Mouse (Mus musculus) gastrocnemius, postnatal 36 days (tissue): ENCODE measurements around the gene Prss33. TPM values are rescaled to one million over a fixed set of nuclear protein-coding genes. Genes with fewer than 3 reads are reported as not detected.

Experiments
- DNase-seq, 2 experiments: peaks; one replicate each; pipeline ENCODE4 v3.0.0; 2022
- intact Hi-C: fragments of 180-260 bp; cut with DNase I; formaldehyde crosslinking; loops from one replicate; pipeline ENCODE4 v1.15.1; 2025
- total RNA-seq, 2 experiments: library from RNA; stranded (reverse); gene quantifications; 2 replicates each; pipeline ENCODE4 v1.2.3; 2021

The Prss33 gene
- total RNA-seq, 2 experiments from 2014 or later: not detected

DNA sequence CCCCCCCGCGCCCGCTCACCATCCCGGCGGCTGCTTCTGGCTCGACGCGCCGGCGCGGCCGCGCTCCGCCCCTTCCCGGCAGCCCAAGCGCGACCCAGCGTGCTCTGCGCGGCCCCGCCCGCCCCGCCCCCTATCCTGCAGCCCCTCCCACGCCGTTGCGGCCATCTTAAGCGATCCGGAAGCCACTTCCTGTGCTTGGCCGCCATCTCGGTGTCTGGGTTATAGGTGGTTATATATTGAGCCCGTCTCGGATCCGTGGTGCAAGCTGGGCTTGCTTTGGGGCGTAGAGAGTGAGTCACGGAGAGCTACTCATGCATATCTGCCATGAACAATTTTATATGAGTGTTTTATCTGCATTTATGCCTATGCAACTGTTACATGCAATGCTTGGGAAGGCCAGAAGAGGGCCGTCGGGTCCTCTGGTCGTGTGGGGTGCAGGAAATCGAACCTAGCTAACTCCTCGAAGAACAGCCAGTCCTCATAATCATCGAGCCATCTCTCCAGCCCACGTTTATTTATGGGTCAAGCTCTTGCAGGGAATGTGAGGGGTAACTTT, 6.7 kb downstream of the Prss33 start, which contains the start of gene Elob:
TSS of gene Elob (minus strand) at position 73 of the 556 bp plus-strand sequence.
- intact Hi-C loops: no loop called here
- peak; percentile 76 to 78 for DNase-seq

- intact Hi-C loops: no loop called here
- DNase-seq: peak in 1 of 2 experiments; percentile 65
Measured at GRCm38 (mm10) chr17:23828271-23829001, 7.4 kb downstream of the Prss33 start.

DNA sequence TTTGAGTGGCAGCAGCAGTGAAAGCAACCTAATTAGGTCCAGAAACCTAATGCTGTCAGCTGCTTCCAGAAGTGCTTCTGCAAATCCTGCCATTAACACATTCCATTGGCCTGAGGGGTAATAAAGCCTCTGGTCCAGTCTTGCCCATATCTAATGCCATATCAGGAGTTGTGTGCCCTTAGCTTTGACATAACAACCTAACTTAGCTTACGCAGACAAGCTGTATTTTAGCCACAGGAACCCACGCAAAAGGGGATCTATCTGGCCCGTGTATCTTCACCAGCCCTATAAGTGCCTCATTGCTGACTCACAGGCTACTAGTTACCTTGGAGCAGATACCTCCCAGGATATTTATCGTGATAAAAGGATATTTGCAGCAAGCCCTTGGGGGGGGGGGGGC, 10.3 kb downstream of the Prss33 start:
- no peak for DNase-seq
- intact Hi-C loops: no loop called here

- intact Hi-C loops: loop anchor here (2.0 kb wide), 1 partner anchor 19 kb away; no protein-coding TSS in a partner anchor
- no peak for DNase-seq
Measured at GRCm38 (mm10) chr17:23823614-23824013, 12.2 kb downstream of the Prss33 start.

DNA sequence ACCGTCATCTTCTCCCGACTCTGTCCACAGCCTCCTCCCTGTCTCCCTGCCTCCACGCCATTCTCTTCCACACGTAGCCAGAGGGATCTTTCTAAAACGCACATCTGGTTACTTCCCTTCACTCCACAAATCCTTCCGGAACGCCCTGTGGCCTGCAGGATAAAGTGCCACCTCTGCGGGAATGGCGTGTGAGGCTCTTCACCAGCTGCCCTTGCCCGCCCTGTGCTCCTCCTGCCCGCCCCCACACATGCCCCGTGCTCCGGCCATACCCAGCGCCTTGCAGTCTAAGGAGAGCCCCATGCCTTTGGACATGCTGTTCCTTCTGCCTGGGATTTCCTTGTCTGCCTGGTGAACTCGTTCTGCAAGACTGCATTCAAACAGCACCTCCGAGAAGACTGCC, 12.8 kb downstream of the Prss33 start:
- intact Hi-C loops: loop anchor here (2.0 kb wide), 1 partner anchor 18 kb away; no protein-coding TSS in a partner anchor
- no peak for DNase-seq

- intact Hi-C loops: loop anchor here (2.0 kb wide), 1 partner anchor 17 kb away; no protein-coding TSS in a partner anchor
- no peak for DNase-seq
Measured at GRCm38 (mm10) chr17:23822094-23822493, 13.8 kb downstream of the Prss33 start.

GRCm38 (mm10) chr17:23820731-23821130, 15.1 kb downstream of the Prss33 start:
- intact Hi-C loops: no loop called here

GRCm38 (mm10) chr17:23819235-23819634, 16.6 kb downstream of the Prss33 start:
- intact Hi-C loops: no loop called here
- no peak for DNase-seq

More at GRCm38 (mm10) chr17:23820731-23821130, 15.1 kb downstream of the Prss33 start:
- no peak for DNase-seq

DNA sequence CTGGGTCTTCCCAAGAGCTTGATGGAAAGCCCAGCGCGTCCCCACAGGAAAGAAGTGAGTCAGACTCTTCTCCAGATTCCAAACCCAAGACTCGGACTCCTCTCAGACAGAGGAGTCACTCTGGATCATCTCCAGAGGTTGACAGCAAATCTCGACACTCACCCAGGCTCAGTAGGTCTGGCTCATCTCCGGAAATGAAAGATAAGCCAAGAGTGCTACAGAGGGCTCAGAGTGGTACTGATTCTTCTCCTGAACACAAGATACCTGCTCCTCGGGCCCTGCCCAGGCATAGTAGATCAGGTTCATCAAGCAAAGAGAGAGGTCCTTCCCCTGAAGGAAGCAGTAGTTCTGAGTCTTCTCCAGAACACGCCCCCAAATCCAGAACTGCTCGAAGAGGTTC, 17.3 kb downstream of the Prss33 start:
- intact Hi-C loops: no loop called here
- DNase-seq: no peak

- intact Hi-C loops: no loop called here
- no peak for DNase-seq
Measured at GRCm38 (mm10) chr17:23815641-23816040, 20.2 kb downstream of the Prss33 start.

GRCm38 (mm10) chr17:23807918-23808317, 27.9 kb downstream of the Prss33 start:
- DNase-seq: no peak
- intact Hi-C loops: no loop called here

GRCm38 (mm10) chr17:23806867-23807266, 29.0 kb downstream of the Prss33 start:
- intact Hi-C loops: no loop called here
- DNase-seq: no peak

DNA sequence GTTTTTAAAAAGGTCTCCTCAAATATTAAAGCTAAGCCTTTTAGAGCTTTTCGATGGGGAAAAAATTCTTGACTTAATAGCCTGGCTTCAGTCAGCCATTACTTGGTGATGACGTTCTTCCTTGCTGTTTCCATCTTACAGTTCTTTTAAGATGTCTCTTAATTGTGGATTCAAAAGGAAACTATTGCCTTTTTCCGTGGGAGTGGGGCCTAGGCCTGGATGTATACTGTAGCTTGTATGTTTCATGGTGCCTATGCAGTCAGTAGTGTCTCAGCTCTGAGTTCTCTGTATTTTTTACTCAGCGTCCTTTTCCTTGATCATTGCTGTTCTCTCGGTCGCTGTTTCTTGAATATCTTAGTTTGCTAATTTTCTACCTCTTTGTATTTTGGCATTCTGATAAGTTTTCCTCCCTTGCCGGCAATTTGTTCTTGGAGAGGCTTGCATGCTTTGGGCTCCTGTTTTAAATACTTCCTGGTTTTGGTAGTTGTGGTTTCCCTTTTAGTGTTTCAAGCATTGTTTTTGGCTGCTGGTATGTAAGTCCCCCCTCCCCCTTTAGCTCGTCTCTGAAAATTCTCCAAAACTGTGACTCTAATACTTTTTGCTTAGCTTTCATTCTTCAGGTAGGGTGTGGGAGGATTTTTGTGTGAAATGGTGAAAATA, 31.3 kb downstream of the Prss33 start:
- intact Hi-C loops: loop anchor here (2.0 kb wide), 1 partner anchor 18 kb away; no protein-coding TSS in a partner anchor
- DNase-seq: no peak

GRCm38 (mm10) chr17:23803366-23804041, 32.4 kb downstream of the Prss33 start:
- intact Hi-C loops: loop anchor here (2.0 kb wide), 1 partner anchor 19 kb away; no protein-coding TSS in a partner anchor
- peak; percentile 59 to 67 for DNase-seq

- intact Hi-C loops: no loop called here
- peak; percentile 93 to 95 for DNase-seq
Measured at GRCm38 (mm10) chr17:23802746-23803365, 33.0 kb downstream of the Prss33 start.

- intact Hi-C loops: no loop called here
- DNase-seq: no peak
Measured at GRCm38 (mm10) chr17:23801627-23802026, 34.2 kb downstream of the Prss33 start.

DNA sequence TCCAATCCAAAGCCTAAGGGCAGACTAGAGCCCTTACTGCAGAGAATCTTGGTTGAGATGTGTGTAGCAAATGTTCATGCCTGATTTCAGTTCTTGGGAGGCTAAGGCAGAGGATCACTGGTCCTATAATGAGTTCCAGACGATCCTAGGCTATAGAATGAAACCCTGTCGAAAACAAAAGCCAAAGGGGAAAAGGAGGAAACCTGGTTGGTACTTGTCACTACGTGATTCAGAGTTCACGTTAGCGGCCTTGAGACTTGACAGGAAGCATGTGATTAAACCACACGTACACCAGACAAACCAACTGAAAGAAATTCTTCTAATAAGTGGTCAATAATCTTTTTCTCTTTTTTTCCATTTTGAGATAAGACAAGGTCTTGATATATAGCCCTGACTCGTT, 38.5 kb downstream of the Prss33 start:
- no peak for DNase-seq
- intact Hi-C loops: loop anchor here (5.0 kb wide), 2 partner anchors 35 to 55 kb away; partner anchors contain the start of gene Paqr4

- intact Hi-C loops: loop anchor here (5.0 kb wide), 2 partner anchors 37 to 53 kb away; partner anchors contain the start of gene Paqr4
- DNase-seq: no peak
Measured at GRCm38 (mm10) chr17:23795323-23795722, 40.5 kb downstream of the Prss33 start.

DNA sequence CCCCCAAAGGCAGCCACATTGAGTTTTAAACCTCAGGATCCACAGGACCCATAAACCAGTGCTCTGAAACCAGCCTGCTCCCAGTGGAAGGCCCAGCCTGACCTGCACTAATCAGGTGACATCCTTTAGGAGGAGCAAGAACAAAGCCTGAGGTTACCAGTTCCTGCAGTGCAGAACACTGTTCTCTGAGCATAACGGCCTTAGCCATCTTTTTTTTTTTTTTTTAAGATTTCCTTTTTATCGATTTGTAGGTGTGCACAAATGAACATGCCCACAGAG, 44.8 kb downstream of the Prss33 start:
- intact Hi-C loops: no loop called here
- no peak for DNase-seq
